Mouse (Mus musculus) hindbrain, embryonic 12.5 days (tissue): ENCODE data around the gene Itgb1. TPM values are rescaled to one million over a fixed set of nuclear protein-coding genes. Genes with fewer than 3 reads are reported as not detected.

Source experiments
- polyA plus RNA-seq: library from polyadenylated mRNA; unstranded; fragments of >200 nt; fragmentation: Nextera tagmentation; extraction: Ambion mirVana; gene quantifications from 2 replicates; pipeline ENCODE4 v1.2.1, GENCODE M21; 2016

Gene Itgb1
- polyA plus RNA-seq, 1 experiment from 2014 or later: 183 TPM

Other genes starting within 250 kb of the Itgb1 start
- not detected in 2 replicates for gene Gm3952, start 113.0 kb downstream of the Itgb1 start, polyA plus RNA-seq